Mouse (Mus musculus) spleen, embryonic (tissue): ENCODE results near the gene Itpa.

Experiments used
- CTCF ChIA-PET: fragments of 350-600 bp; sonication (Branson Sonifier 250); formaldehyde crosslinking; loops from one replicate; lab custom pipeline; 2022; lab: Charles Lee

Itpa gene

GRCm38 (mm10) chr2:130724369-130724768 is 57.0 kb downstream of the Itpa start:
- CTCF ChIA-PET = no interaction called here

- CTCF ChIA-PET = interaction anchor here (0.7 kb wide), 1 partner anchor 811 kb away, joined by 3 read pairs; no protein-coding TSS in a partner anchor
These were observed 60.3 kb downstream of the Itpa start for GRCm38 (mm10) chr2:130727752-130728151.

GRCm38 (mm10) chr2:130728906-130729585 is 61.6 kb downstream of the Itpa start:
- CTCF ChIA-PET = interaction anchor here (0.6 kb wide), 1 partner anchor 730 kb away, joined by 5 read pairs; no protein-coding TSS in a partner anchor

- CTCF ChIA-PET = no interaction called here
These were observed 63.3 kb downstream of the Itpa start for GRCm38 (mm10) chr2:130730746-130731145.
